Mouse (Mus musculus): ENCODE measurements around the gene Slc35b1.

Slc35b1 gene

DNA sequence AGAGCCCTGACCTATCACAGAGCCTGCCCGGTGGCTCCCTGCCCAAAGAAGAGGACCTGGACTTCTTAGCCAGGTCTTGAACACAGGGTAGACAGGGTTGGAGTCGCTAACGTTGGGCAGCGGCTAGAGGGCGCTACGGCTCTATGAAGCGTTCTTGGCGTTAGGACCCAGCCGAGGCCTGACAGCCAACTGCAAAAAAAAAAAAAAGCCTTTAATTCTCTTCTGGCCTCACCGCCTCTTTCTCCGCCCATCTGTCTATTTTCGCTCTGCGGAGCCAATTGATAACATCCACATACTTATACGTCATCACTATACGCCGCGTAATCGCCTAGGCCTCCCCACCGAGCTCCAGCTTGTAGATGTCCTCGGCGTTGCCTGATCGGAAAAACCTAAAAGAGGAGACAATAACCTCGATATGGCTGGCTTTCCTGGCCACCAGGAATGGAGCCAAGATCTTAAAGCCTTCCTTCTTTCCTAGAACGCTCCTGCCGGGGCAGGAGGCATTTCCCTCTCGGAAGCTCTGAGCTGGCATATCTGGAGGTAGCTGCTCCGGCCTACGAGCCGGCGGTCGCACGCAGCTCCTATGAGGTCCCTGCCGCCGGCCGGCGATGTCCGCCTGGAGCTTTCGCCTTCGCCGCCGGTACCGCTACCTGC is at the start of gene Slc35b1:
Gene Slc35b1, plus strand, starts transcription at position 374 of the 654 bp plus-strand sequence.
- in situ Hi-C loops (cut with MboI, MseI) = no loop called here

DNA sequence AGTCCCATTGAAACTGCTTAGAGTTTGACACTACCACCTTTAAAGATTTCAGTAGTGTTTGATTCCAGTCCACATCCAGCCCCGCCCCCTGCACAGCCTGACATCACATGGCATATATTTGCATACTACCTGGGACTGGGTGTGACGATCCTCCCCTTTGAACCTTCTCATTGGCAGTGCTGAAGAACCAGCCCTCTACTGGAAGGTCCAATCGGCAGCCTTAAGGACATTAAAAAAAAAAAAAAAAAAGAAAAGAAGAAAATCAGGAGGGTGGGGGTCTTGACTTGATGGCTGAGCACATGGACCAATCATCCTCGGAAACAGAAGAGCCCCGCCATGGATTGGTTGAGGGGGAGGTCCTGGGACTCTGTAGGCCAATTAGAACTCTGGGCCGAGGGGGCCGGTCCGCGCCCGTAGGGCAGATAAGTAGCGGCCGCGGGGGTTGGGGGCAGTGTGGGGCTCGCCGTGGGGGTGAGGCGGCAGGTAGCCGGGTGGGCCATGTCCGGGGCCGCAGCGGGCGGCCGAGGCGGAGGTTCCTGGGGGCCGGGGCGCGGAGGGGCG is 47.8 kb upstream of the Slc35b1 start, which contains the start of gene Fam117a:
Gene Fam117a, plus strand, starts transcription at position 451 of the 561 bp plus-strand sequence.
- in situ Hi-C loops (cut with MboI, MseI) = no loop called here

DNA sequence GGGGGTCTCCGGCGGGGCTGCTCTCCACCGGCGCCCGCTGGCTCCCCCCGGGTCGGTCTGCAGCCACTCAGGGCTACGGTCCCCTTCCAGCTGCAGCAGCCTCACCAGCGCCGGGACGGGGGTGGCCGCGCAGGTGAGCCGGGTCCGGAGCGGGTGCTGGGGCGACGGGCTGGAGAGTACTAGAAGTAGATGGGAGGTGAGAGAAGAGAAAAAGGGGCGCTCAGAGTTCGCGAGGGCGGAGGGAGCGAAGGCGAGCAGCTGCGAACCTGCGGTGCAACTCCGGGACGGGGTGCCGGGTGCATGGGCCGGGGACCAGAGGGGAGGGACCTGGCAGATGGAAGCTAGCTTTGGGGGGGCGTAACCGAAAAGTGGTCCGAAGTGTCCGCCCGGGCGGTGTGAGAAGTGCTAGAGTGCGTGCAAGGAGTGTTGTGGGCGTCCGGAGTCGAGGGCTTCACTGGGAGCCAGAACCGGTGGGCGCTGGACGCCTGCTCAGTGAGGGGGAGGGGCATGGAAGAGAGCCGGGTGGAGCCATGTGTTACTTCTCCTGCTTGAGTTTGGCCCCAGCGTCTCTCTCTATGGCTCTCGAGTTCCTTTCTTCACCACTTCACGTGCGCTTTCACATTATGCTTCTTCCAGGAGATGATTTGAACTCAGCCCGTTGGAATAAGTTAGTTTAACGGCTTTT is 47.2 kb upstream of the Slc35b1 start:
- in situ Hi-C loops (cut with MboI, MseI) = no loop called here

DNA sequence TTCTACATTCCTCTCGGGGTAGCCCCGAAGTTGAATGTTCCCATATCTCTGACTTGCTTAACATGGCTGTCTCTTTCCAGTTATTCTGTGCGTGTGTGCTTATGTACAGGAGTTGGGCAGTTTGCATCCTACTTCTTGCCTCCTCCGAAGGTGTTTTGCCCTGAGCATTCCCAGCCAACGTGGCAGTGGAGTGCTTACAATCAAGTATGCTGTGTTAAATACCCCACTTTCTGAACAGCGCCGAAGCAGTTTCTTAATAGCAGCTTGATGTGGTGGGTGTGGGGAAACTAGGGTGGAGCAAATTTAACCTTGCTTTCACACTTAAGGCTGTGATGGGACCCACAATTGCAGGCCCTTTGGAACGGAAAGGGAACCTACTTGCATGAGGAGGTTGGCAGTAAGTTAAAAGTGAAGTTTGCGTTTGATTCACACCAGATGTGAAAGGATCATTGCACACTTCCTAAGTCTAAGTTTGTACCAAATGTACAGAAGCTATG is 46.6 kb upstream of the Slc35b1 start:
- in situ Hi-C loops (cut with MboI, MseI) = no loop called here

DNA sequence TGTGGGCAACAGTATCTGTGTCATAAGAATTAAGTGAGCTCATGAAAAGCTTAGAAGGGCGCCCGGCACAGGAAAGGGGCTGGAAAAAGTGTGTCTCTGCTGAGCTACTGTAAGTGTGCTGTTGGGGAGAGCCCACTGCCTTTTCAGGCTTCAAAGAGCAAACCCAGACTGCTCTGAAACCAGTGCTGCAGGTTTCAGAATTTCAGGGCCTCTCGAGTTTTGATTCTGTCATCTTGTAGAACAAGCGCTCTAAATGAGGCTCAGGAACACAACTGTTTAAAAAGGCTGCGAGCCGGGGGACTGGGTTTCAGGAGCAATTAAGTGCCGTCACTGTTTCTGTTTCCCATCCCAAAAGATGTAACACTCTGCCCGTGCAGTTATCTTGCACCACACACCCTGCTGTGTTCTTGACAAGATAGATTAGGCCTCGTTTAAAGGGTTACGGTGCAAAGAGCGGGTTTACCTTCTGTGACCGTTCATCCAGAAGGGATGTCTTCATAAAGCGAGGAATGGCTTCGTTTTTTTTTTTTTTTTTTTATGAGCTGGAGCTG is 44.9 kb upstream of the Slc35b1 start:
- in situ Hi-C loops (cut with MboI, MseI) = no loop called here

DNA sequence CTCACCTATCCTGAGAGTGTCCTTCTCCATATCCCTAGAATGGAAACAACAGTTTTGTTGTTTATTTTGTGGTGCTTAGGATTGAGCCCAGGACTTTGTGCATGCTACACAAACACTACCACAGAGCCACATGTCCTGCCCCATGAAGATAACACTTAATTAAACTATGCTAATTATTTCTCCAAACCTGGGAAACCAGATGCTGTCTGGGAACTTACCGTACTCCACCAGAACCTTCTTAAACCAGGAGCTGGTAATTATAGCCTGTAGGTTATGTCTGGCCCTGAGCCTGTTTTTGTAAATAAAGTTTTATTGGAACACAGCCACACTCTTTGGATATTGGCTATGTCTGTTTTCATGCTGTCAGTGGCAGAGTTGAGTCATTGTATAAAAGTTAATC is 44.2 kb upstream of the Slc35b1 start:
- in situ Hi-C loops (cut with MboI, MseI) = no loop called here

DNA sequence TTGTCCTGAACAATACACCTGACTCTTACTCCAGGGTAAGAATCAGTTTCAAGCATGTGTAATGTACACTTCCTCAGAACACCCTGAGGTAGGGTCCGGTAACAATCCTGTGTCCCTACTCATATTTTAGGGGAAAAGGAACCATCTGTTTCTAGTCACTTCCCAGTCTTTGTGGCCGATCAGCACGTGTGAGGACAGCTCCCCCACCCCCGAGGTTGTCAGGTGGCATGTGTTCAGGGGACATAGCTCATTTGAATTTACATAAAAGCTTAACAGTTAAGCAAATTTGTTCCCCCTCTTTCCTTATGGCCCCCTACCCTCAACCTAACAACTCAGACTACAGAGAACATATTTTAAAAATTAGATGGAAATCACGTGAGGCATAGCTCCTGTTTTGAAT is 43.8 kb upstream of the Slc35b1 start:
- in situ Hi-C loops (cut with MboI, MseI) = no loop called here

DNA sequence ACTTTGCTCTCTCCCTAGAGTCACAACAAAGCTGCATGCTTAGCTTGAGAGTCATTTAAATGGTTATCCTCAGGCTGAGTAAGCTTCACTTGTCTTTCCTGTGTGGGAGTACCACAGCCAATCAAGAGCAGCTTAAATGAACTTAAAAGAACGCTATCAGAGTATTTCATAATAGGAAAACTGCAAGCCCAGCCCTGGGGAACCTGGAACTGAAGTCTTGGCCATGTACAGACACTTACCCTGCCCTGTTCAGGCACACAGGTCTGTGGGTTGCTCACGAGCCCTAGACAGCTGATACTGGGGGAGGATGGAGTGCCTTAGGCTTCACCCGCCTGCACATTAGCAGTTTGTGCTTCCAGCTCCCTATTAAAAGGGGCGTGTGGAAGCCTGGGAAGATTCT is 41.3 kb upstream of the Slc35b1 start:
- in situ Hi-C loops (cut with MboI, MseI) = no loop called here

DNA sequence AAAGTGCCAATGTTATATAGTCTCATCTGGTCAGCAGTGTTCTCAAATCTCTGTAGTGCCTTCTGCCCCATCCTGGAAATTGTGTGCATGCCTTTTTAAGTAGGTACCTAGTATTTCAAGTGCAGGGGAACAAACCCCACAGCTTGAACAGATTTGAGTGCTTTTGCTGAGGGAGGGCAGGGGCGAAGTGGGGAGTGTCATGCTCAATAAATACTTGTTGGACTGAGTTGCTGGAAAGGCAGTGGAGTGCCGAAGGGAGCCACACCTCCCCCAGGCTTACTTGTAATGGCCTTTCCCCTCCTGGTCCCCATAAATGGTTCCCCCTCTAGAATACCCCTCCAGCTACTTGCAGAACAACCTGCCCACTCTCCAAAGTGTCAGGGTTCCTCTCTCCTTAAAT is 40.3 kb upstream of the Slc35b1 start:
- in situ Hi-C loops (cut with MboI, MseI) = no loop called here

DNA sequence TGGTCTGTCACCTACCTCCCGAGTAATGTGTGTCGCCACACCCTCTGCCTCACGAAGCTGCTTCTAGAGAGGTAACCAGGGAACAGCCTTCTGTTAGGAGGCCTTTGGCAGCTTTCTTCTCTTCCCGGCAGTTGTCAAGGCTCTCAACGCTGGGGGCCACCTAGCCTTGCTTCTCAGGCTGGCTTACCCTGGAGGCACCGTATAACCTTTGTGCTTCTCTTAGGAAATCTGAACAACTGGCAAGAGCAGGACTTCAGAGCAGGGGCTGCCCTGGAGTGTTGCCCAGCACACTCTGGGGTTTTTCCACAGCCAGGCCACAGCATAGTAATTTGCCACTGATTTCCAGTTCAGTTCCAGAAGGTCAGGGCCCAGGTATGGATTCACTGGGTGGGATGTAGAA is 34.2 kb upstream of the Slc35b1 start:
- in situ Hi-C loops (cut with MboI, MseI) = loop anchor here (5.0 kb wide), 2 partner anchors 38 to 268 kb away; partner anchors contain the start of gene Kat7

DNA sequence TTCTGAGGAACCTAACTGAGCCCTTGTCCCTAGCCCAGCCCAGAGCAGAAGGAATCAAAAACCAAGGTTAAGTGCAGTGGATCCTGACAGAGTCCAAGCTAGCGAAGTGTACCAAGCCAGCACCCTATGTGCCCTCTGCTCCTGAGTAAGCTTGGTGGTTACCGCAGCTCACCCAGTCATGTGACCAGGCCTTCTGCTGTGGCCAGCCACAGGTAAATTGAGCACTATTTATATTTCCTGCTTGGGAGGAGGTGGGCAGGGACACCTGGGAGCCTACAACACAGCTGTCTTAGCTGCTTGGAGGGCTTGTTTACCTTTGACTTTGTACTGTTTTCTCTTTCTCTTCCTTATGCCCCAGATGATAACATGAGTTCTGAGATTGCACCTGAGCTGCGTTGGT is 33.5 kb upstream of the Slc35b1 start:
- in situ Hi-C loops (cut with MboI, MseI) = loop anchor here (5.0 kb wide), 2 partner anchors 39 to 269 kb away; partner anchors contain the start of gene Kat7

DNA sequence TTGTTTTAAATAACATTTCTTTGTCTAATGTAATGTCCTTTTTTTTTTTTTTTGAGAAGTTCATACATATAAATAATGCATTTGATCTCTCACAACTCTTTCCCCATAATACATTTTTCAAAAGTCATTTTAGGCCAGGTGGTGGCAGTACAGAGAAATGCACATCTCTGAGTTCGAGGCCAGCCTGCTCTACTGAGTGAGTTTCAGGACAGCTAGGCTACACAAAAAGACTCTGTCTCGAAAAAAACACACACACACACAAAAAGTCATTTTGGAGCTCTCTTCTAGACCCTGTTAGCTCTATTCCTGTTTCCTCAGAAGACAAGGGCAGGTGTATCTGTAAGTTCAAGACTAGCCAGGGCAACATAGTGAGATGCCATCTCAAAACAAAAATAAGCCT is 31.8 kb upstream of the Slc35b1 start:
- in situ Hi-C loops (cut with MboI, MseI) = loop anchor here (5.0 kb wide), 2 partner anchors 40 to 270 kb away; partner anchors contain the start of gene Kat7

DNA sequence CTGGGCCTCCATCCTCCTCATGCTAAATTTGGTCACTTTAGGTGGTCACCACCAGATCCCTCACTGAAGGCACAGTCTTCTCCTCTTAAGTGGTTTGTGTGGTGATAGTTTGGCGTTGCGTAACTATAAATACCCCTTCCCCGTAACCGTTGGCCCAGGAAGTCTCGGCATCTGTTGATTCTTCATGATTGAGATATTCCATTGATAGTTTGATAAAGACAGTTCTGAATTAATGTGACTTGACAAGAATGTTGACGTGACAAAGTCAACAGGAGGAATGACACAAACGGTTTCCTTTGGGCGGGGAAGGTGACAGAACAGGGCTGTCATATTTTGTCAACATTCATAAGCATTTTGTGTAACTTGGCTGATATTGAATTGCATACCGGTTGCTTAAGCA is 31.3 kb upstream of the Slc35b1 start:
- in situ Hi-C loops (cut with MboI, MseI) = loop anchor here (5.0 kb wide), 2 partner anchors 41 to 271 kb away; partner anchors contain the start of gene Kat7

DNA sequence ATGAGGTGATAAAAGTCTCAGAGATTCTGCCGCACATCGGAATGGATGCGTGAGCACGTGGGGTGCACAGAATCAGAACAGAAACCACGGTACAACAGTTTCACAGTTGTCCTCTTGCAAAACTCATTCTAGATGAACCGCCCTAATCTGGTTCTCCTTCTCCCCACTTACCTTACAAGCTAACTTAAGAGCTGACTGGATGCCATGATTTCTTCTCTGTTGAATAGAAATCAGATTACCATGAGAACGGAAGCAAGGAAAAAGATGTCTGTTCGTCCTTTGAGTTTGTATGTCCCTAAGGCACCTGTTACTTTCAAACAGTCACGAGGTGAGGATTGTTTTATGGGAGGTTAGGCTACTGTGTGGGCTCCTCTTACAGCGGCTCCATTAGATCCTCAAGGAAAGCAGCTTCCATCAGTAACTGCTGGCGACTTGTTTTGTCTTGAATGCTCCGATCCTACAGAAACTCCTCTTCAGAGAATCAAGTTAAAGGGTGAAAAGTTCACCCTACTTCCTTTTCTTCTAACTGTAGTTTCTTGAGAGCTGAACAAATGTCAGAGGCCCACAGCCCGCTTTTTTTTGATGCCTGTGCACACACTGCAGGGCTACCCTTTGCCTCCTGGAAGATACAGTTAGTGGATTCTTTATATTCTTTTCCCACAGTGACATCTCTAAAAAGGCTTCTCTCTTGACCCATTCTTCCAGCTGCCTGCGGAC is 30.1 kb upstream of the Slc35b1 start:
- in situ Hi-C loops (cut with MboI, MseI) = loop anchor here (5.0 kb wide), 2 partner anchors 42 to 272 kb away; partner anchors contain the start of gene Kat7

DNA sequence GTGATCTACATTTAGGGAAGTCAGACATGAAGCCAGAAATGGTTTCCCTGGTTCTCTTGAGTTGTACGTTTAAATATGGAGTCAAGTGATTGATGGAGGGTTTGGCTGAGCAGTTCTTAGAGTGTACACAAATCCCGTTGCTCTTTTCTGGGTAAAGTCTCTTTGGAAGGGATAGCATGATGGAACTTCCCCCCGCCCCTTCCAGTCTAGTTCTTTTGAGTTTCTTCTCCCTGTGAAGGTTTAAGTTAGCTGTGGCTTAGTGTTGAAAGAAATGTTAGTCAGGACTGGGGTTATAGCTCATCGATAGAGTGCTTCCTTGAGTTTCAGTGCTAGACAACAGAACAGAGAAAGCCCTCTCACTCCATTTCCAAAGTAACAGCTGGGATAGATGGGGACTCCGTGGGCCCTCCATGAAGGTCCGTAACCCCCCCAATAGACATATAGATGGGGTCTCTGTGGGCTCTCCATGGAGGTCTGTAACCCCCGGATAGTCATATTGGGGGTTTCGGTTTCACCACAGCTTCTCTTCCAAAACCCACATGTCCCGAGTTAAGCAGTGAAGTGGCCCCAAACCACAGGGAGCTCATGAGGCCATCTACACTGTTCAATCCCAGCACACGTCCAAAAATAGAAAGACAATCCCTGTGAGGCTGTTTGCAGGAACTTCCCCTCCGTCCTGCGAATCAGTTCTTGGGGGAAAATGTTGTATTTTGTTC is 29.4 kb upstream of the Slc35b1 start:
- in situ Hi-C loops (cut with MboI, MseI) = loop anchor here (5.0 kb wide), 2 partner anchors 43 to 273 kb away; partner anchors contain the start of gene Kat7

DNA sequence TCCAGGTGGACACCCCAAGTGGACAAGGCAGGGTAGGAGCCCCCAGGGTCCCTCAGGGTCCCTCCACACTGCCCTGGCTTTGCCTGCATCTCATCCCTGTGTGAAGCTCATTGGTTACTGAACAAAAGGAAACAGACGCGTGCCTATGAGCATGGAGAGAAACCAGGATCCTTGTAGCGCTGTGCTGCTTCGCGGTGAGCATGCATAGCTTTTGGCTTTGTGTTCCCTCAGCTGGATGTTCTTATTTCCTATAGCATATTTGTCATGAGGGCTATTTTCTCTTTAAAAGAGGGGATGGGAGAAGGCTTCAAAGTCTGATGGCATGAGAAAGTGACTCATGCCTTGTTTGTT is 28.9 kb upstream of the Slc35b1 start:
- in situ Hi-C loops (cut with MboI, MseI) = no loop called here

DNA sequence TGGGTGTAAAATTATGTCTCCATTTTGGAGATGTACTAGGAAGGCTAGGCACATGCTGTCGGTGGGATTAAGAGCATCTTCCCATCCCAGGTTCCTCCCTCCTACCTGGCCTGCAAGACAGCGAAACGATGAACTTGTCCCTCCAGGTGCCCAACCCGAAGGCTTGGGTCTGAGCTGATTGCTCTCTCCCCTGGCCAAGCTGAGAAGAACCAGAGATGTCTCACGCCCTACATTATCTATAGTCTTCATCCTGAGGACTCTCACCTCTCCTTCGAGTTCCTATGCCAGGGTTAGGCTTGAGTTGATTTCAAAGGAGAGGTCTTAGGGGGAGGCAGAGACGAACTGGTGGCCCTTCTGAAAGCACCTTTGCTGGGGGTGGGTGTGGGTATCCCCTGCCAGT is 28.5 kb upstream of the Slc35b1 start:
- in situ Hi-C loops (cut with MboI, MseI) = no loop called here

DNA sequence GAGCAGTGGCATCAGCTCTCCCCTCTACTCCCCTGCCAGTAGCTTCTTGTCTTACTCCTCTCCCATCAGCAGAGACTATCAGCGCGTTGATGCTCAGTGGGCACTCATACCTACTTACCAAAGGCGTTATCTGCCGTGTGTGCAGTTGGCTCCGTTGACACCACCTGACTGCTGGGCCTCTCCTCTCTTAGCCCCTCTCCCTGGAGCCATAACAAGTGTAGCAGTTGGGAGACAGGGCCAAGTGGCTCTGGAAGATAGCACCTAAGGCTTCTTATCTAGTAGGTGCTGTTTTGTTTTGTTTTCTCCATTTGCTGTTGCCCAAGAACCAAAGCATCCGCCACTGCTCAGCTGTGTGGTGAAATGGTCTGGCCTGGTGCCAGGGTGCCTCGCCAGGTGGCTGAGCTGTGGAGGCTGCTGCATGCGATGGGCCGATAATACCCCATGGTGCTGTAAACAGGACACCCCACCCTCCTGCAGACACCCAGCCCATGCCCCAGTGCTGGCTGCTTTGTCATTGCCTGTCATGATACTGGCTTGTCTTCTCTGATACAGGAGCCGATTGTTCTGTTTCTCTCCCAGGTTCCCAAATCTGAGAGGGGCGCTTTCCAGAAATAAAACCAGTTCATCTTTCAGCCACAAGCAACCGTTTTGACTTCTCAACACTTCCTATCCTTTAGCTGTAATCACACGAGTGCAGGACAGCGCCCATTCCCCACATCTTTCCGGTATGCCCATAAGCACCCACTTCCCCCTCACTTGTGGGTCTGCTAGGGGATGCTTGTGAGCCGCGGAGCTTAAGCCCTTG is 27.8 kb upstream of the Slc35b1 start:
- in situ Hi-C loops (cut with MboI, MseI) = no loop called here

DNA sequence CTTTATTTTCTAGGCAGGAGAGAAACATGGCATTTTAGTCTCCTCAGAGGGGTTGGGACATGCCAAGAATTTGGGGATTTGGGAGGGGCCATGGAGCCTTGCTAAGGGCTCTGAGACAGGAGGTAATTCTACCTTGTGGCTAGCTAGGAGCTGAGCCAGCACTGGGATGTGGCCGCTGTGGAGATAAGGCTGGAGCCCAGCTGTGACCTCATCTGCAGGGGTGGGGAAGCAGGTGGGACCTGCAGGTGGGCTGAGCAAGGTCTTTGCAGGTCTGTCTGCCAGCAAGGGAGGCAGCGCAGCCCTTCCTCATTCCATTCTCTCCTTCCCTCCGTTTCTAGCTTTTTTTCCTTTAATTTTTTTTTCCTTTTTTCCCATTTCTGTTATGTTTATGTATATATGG is 26.2 kb upstream of the Slc35b1 start:
- in situ Hi-C loops (cut with MboI, MseI) = no loop called here

DNA sequence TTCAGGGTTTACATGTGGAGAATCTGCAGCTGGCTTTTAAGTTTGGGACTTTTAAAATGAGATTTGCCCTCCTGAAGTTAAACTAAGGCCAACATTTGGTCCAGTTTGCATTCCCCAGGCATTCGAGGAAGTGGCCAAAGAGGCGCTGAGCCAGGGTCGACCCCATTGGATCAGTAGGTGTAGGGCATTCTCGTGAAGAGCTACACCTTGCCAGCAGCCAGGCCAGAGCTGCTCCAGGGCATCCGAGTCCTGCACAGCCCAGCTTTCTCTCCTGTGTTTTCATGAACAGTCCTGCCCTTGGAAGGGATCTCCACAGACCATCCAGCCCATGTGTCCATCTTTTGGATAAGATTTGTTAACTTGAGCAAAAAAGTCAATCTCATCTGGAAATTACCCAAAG is 20.1 kb upstream of the Slc35b1 start:
- in situ Hi-C loops (cut with MboI, MseI) = no loop called here

Data from T-helper 1 cell (primary cell).